Mouse (Mus musculus) adrenal gland, postnatal 14 days (tissue): ENCODE measurements at regions not wholly inside any gene's neighbourhood (a gene's known extent, or its start where the extent isn't known, plus 50 kb on each side); places are given as distances from the start of the nearest gene placed in this dataset.

Experiments
- DNase-seq: peaks from one replicate; pipeline ENCODE4 v3.0.0; 2021; ENCODE audit warnings: mixed read lengths

- no peak for DNase-seq
These were observed 201.8 kb downstream of the Nfkbiz start for GRCm38 (mm10) chr16:55636667-55637450.

GRCm38 (mm10) chr16:55636224-55636623 is 202.5 kb downstream of the Nfkbiz start:
- no peak for DNase-seq

- no peak for DNase-seq
These were observed 204.0 kb downstream of the Nfkbiz start for GRCm38 (mm10) chr16:55634691-55635090.

GRCm38 (mm10) chr16:55632220-55632619 is 206.5 kb downstream of the Nfkbiz start:
- DNase-seq, result no peak

GRCm38 (mm10) chr16:55631637-55632036 is 207.1 kb downstream of the Nfkbiz start:
- DNase-seq, result no peak

- DNase-seq, result no peak
These were observed 207.7 kb downstream of the Nfkbiz start for GRCm38 (mm10) chr16:55631048-55631447.

- DNase-seq, result no peak
These were observed 211.2 kb downstream of the Nfkbiz start for GRCm38 (mm10) chr16:55627531-55627930.

GRCm38 (mm10) chr16:55623422-55623821 is 215.3 kb downstream of the Nfkbiz start:
- DNase-seq, result no peak

GRCm38 (mm10) chr16:55619731-55620130 is 219.0 kb downstream of the Nfkbiz start:
- no peak for DNase-seq

- no peak for DNase-seq
These were observed 220.7 kb downstream of the Nfkbiz start for GRCm38 (mm10) chr16:55617958-55618357.

- no peak for DNase-seq
These were observed 221.2 kb downstream of the Nfkbiz start for GRCm38 (mm10) chr16:55617506-55617905.

GRCm38 (mm10) chr16:55616408-55617120 is 222.1 kb downstream of the Nfkbiz start:
- DNase-seq, result no peak

- DNase-seq, result peak; percentile 19
These were observed 225.8 kb downstream of the Nfkbiz start for GRCm38 (mm10) chr16:55612873-55613272.

- DNase-seq, result peak; percentile 21
These were observed 226.7 kb downstream of the Nfkbiz start for GRCm38 (mm10) chr16:55612001-55612400.

GRCm38 (mm10) chr16:55611172-55611571 is 227.5 kb downstream of the Nfkbiz start:
- no peak for DNase-seq

- peak; percentile 9 for DNase-seq
These were observed 230.3 kb downstream of the Nfkbiz start for GRCm38 (mm10) chr16:55608361-55608760.

GRCm38 (mm10) chr16:55606447-55607239 is 232.1 kb downstream of the Nfkbiz start:
- no peak for DNase-seq

- no peak for DNase-seq
These were observed 235.1 kb downstream of the Nfkbiz start for GRCm38 (mm10) chr16:55603611-55604010.

- no peak for DNase-seq
These were observed 249.2 kb downstream of the Nfkbiz start for GRCm38 (mm10) chr16:55589382-55589956.

GRCm38 (mm10) chr16:55587138-55587537 is 251.6 kb downstream of the Nfkbiz start:
- no peak for DNase-seq

GRCm38 (mm10) chr16:55582906-55583305 is 255.8 kb downstream of the Nfkbiz start:
- DNase-seq, result no peak

GRCm38 (mm10) chr16:55582029-55582428 is 256.7 kb downstream of the Nfkbiz start:
- DNase-seq, result no peak
